Mouse (Mus musculus) kidney, adult 2 months (tissue): ENCODE results near the gene Tango6.

Experiments
- CTCF ChIP-seq: fragments of 200-500 bp; conservative IDR thresholded peaks from 2 replicates; pipeline ENCODE4 v1.5.1; 2011; ENCODE audit warnings: low read depth, mild to moderate bottlenecking, control low read depth, low read length, moderate library complexity, mixed read lengths; ENCODE audit not compliant: insufficient read depth, insufficient read length
- POLR2A ChIP-seq: fragments of 200-500 bp; IDR thresholded peaks from one replicate; pipeline ENCODE4 v1.6.1; 2011; ENCODE audit warnings: low read depth, low read length, control low read depth

GRCm38 (mm10) chr8:106635284-106635683 is 47.6 kb upstream of the Tango6 start:
- TF ChIP-seq CTCF (no peak), POLR2A (no peak)
